Mouse (Mus musculus): Measurements from ENCODE around the gene Pla2g4e. TPM values are rescaled to one million over a fixed set of nuclear protein-coding genes. Genes with fewer than 3 reads are reported as not detected.

Gene Pla2g4e
- total and polyA plus RNA-seq, 3 experiments, result not detected

GRCm38 (mm10) chr2:120268635-120269034, 23.5 kb upstream of the Pla2g4e start:
- H3K9ac ChIP-seq (ENCODE audit: control insufficient read depth, low read depth, low read length, poor library complexity, severe bottlenecking), result no peak overlapping the region
- H3K36me3 ChIP-seq (ENCODE audit: control insufficient read depth in 1 of 2, insufficient read depth in 2 of 2, low read length in 2 of 2), result no peaks in the 10 kb centered on the region
- H3K4me1 ChIP-seq (ENCODE audit: control insufficient read depth in 1 of 2, insufficient read depth in 2 of 2, low read length in 2 of 2), result peaks cover 0 to 5% of the 10 kb centered on the region in 2 experiments; a peak in 1 of 4 replicates
- peaks cover 2 to 4% of the 10 kb centered on the region in 2 experiments; a peak in 2 of 4 replicates for H3K27me3 ChIP-seq (ENCODE audit: control insufficient read depth in 1 of 2, insufficient read depth in 2 of 2, low read length in 2 of 2)
- TF ChIP-seq RAD21 (IDR thresholded peaks at IDR 0.05; ENCODE audit: low read depth, low read length), result peak; percentile 11; the same call in 1 of the 2 replicates
- peak; percentile 41 to 68 (median 62) for TF ChIP-seq CTCF (IDR thresholded peaks at IDR 0.05 in 2 of 3, conservative IDR thresholded peaks at IDR 0.05 in 1 of 3; ENCODE audit: control insufficient read depth in 1 of 3, insufficient read depth in 1 of 3, low read depth in 2 of 3, low read length in 3 of 3, poor library complexity in 1 of 3, severe bottlenecking in 1 of 3)
- TF ChIP-seq SMC3 (IDR thresholded peaks at IDR 0.05; ENCODE audit: low read depth, low read length), result peak; percentile 35
- TF ChIP-seq NELFE (IDR thresholded peaks at IDR 0.05; ENCODE audit: low read depth, low read length), result no peak
- H3K79me2 ChIP-seq (ENCODE audit: control insufficient read depth, insufficient read depth, low read length, poor library complexity), result no peaks in the 10 kb centered on the region
- peak; percentile 63 for DNase-seq (ENCODE audit: low read depth, low spot score)
- H3K9me3 ChIP-seq (replicated peaks; ENCODE audit: insufficient read depth, low read length), result no peaks in the 10 kb centered on the region
- no peak overlapping the region for H3K27ac ChIP-seq (ENCODE audit: control insufficient read depth, low read depth, low read length)
- H3K4me3 ChIP-seq (ENCODE audit: control insufficient read depth in 1 of 2, insufficient read depth in 1 of 2, low read depth in 2 of 2, low read length in 2 of 2), result no peak overlapping the region

- DNase-seq (ENCODE audit: low read depth, low spot score), result peak; percentile 34
- peaks cover 0 to 5% of the 10 kb centered on the region in 2 experiments; a peak in 1 of 4 replicates for H3K4me1 ChIP-seq (ENCODE audit: control insufficient read depth in 1 of 2, insufficient read depth in 2 of 2, low read length in 2 of 2)
- H3K79me2 ChIP-seq (ENCODE audit: control insufficient read depth, insufficient read depth, low read length, poor library complexity), result no peaks in the 10 kb centered on the region
- no peak overlapping the region for H3K9ac ChIP-seq (ENCODE audit: control insufficient read depth, low read depth, low read length, poor library complexity, severe bottlenecking)
- peak; percentile 26 to 37 (median 32); a peak in 3 of 6 replicates for TF ChIP-seq CTCF (IDR thresholded peaks at IDR 0.05 in 2 of 3, conservative IDR thresholded peaks at IDR 0.05 in 1 of 3; ENCODE audit: control insufficient read depth in 1 of 3, insufficient read depth in 1 of 3, low read depth in 2 of 3, low read length in 3 of 3, poor library complexity in 1 of 3, severe bottlenecking in 1 of 3)
- TF ChIP-seq MAFK (IDR thresholded peaks at IDR 0.05; ENCODE audit: borderline replicate concordance, low read depth, low read length), result no peak
- TF ChIP-seq RAD21 (IDR thresholded peaks at IDR 0.05; ENCODE audit: low read depth, low read length), result peak; percentile 46
- no peak for TF ChIP-seq GATA1 (IDR thresholded peaks at IDR 0.05; ENCODE audit: low read depth, low read length)
- no peak for TF ChIP-seq POLR2AphosphoS5 (IDR thresholded peaks at IDR 0.05; ENCODE audit: borderline replicate concordance, low read depth, low read length)
- no peak for TF ChIP-seq KAT2A (conservative IDR thresholded peaks at IDR 0.05; ENCODE audit: low read depth, low read length)
- TF ChIP-seq ETS1 (IDR thresholded peaks at IDR 0.05; ENCODE audit: low read depth, low read length), result no peak
- no peak for TF ChIP-seq ZMIZ1 (IDR thresholded peaks at IDR 0.05; ENCODE audit: low read depth, low read length)
- TF ChIP-seq ZNF384 (IDR thresholded peaks at IDR 0.05; ENCODE audit: low read depth, low read length), result no peak
- TF ChIP-seq JUND (IDR thresholded peaks at IDR 0.05; ENCODE audit: low read depth, low read length), result no peak
- no peak for TF ChIP-seq NELFE (IDR thresholded peaks at IDR 0.05; ENCODE audit: low read depth, low read length)
- TF ChIP-seq MYC (IDR thresholded peaks at IDR 0.05; ENCODE audit: low read depth, low read length), result no peak
- no peak for TF ChIP-seq MAZ (IDR thresholded peaks at IDR 0.05; ENCODE audit: low read depth, low read length)
- TF ChIP-seq NRF1 (IDR thresholded peaks at IDR 0.05; ENCODE audit: insufficient read depth, low read depth, low read length, poor library complexity, severe bottlenecking), result no peak
- no peak for TF ChIP-seq GABPA (IDR thresholded peaks at IDR 0.05; ENCODE audit: low read depth, low read length)
- no peak for TF ChIP-seq TAL1 (IDR thresholded peaks at IDR 0.05; ENCODE audit: low read length)
- peak; percentile 40; the same call in 1 of the 2 replicates for TF ChIP-seq SMC3 (IDR thresholded peaks at IDR 0.05; ENCODE audit: low read depth, low read length)
- no peak for TF ChIP-seq ZC3H11A (IDR thresholded peaks at IDR 0.05; ENCODE audit: low read depth, low read length)
- no peak for TF ChIP-seq HCFC1 (IDR thresholded peaks at IDR 0.05; ENCODE audit: low read depth, low read length)
- no peak for TF ChIP-seq MYB (IDR thresholded peaks at IDR 0.05; ENCODE audit: low read depth, low read length)
- TF ChIP-seq MAX (IDR thresholded peaks at IDR 0.05; ENCODE audit: low read length), result no peak
- no peak for TF ChIP-seq EP300 (IDR thresholded peaks at IDR 0.05; ENCODE audit: low read depth in 1 of 2, low read length in 2 of 2)
- TF ChIP-seq E2F4 (IDR thresholded peaks at IDR 0.05; ENCODE audit: borderline replicate concordance, low read depth, low read length), result no peak
- H3K27ac ChIP-seq (ENCODE audit: control insufficient read depth, low read depth, low read length), result no peak overlapping the region
- peaks cover 2 to 4% of the 10 kb centered on the region in 2 experiments; a peak in 2 of 4 replicates for H3K27me3 ChIP-seq (ENCODE audit: control insufficient read depth in 1 of 2, insufficient read depth in 2 of 2, low read length in 2 of 2)
- H3K36me3 ChIP-seq (ENCODE audit: control insufficient read depth in 1 of 2, insufficient read depth in 2 of 2, low read length in 2 of 2), result no peaks in the 10 kb centered on the region
- no peak overlapping the region for H3K4me3 ChIP-seq (ENCODE audit: control insufficient read depth in 1 of 2, insufficient read depth in 1 of 2, low read depth in 2 of 2, low read length in 2 of 2)
- H3K9me3 ChIP-seq (replicated peaks; ENCODE audit: insufficient read depth, low read length), result no peaks in the 10 kb centered on the region
Measured at GRCm38 (mm10) chr2:120265523-120265922, 20.4 kb upstream of the Pla2g4e start.
